In genomic region chr1:177337756-177338155, GRCm38 (mm10) we compare ENCODE assay signal across 16 mouse cellular contexts.
DNase-seq lines count a peak whose midpoint lies in the region; ATAC-seq and TF ChIP-seq lines count a peak whose summit lies in the region.
"Had no signal": no experiment of that assay in that cellular context is flagged by ENCODE, and none has a peak within 500 bp of the region (broad histone marks: within the 10 kb centered on the region; RNA-seq: fewer than 3 reads in every experiment).

No protein-coding gene starts in this region.

- H3K4me2 ChIP-seq in forebrain, embryonic 11.5 days (ENCODE audit: low read depth, low read length, severe bottlenecking), result no peak overlapping the region
- H3K4me2 ChIP-seq in forebrain, postnatal 0 days (ENCODE audit: low read depth), result no peak overlapping the region
- H3K4me2 ChIP-seq in lung, embryonic 15.5 days, result no peak overlapping the region
- H3K4me2 ChIP-seq in hindbrain, postnatal 0 days (ENCODE audit: low read depth, low read length), result no peak overlapping the region
- H3K4me2 ChIP-seq in midbrain, embryonic 16.5 days (ENCODE audit: low read length), result no peak overlapping the region

- H3K4me3 ChIP-seq in forebrain, embryonic 11.5 days (ENCODE audit: low read depth, low read length), result no peak overlapping the region
- no peak overlapping the region for H3K4me3 ChIP-seq in forebrain, postnatal 0 days (ENCODE audit: low read depth, low read length)
- H3K4me3 ChIP-seq in lung, embryonic 15.5 days, result no peak overlapping the region
- H3K4me3 ChIP-seq in hindbrain, postnatal 0 days (ENCODE audit: low read length), result no peak overlapping the region
- H3K4me3 ChIP-seq in midbrain, embryonic 16.5 days (ENCODE audit: low read depth, low read length), result no peak overlapping the region

- H3K9me3 ChIP-seq in forebrain, embryonic 11.5 days (ENCODE audit: control insufficient read depth, low read length), result no peaks in the 10 kb centered on the region
- H3K9me3 ChIP-seq in forebrain, postnatal 0 days (ENCODE audit: low read length), result no peaks in the 10 kb centered on the region
- H3K9me3 ChIP-seq in lung, embryonic 15.5 days, result no peaks in the 10 kb centered on the region
- no peaks in the 10 kb centered on the region for H3K9me3 ChIP-seq in hindbrain, postnatal 0 days (ENCODE audit: low read length)
- no peaks in the 10 kb centered on the region for H3K9me3 ChIP-seq in midbrain, embryonic 16.5 days (replicated peaks; ENCODE audit: control insufficient read depth, low read length, poor library complexity, severe bottlenecking)
- H3K9me3 ChIP-seq: heart, embryonic 12.5 days had no signal

- ATAC-seq in forebrain, embryonic 11.5 days (replicated peaks; ENCODE audit: low FRiP score), result no peak
- no peak for ATAC-seq in forebrain, postnatal 0 days
- no peak for ATAC-seq in lung, embryonic 15.5 days (ENCODE audit: borderline replicate concordance, extremely low read depth, low FRiP score, low TSS enrichment)
- ATAC-seq in hindbrain, postnatal 0 days, result no peak
- no peak for ATAC-seq in midbrain, embryonic 16.5 days
- ATAC-seq: lung, postnatal 0 days had no signal

- intact Hi-C loops in left cerebral cortex, postnatal 10 days (cut with DNase I), result no loop called here

- H3K27ac ChIP-seq in forebrain, embryonic 11.5 days (ENCODE audit: low read depth, low read length), result peak overlapping the region; percentile 93
- H3K27ac ChIP-seq in forebrain, postnatal 0 days (ENCODE audit: low read depth, low read length), result no peak overlapping the region
- H3K27ac ChIP-seq in lung, embryonic 15.5 days, result 0 out of 2 replicates have a peak overlapping the region, but pooled peaks have one; percentile 84
- H3K27ac ChIP-seq in hindbrain, postnatal 0 days, result peak overlapping the region; percentile 77; the same call in 1 of the 2 replicates
- peak overlapping the region; percentile 66; the same call in 1 of the 2 replicates for H3K27ac ChIP-seq in midbrain, embryonic 16.5 days (ENCODE audit: low read length)

- no peak for DNase-seq in forebrain, embryonic 11.5 days (ENCODE audit: low spot score)
- no peak for DNase-seq in forebrain, postnatal 0 days
- DNase-seq in lung, postnatal 25 days (ENCODE audit: low spot score), result no peak
- no peak for DNase-seq in hindbrain, postnatal 0 days (ENCODE audit: low spot score)
- DNase-seq in adrenal gland, postnatal 4 days (ENCODE audit: low spot score in 2 of 2), result no peak
- DNase-seq in left cerebral cortex, postnatal 10 days (ENCODE audit: extremely low spot score in 1 of 2, low spot score in 2 of 2), result no peak
- DNase-seq: adrenal gland, postnatal 36 days; cerebellum, adult 18-20 months; cerebellum, postnatal 36 days; kidney, adult 2 months; kidney, postnatal 14 days; thymus, postnatal 14 days had no signal

- no peak overlapping the region for H3K9ac ChIP-seq in forebrain, embryonic 11.5 days (ENCODE audit: low read length)
- no peak overlapping the region for H3K9ac ChIP-seq in forebrain, postnatal 0 days
- no peak overlapping the region for H3K9ac ChIP-seq in lung, embryonic 15.5 days
- H3K9ac ChIP-seq in hindbrain, postnatal 0 days (replicated peaks; ENCODE audit: low read length), result no peak overlapping the region
- no peak overlapping the region for H3K9ac ChIP-seq in midbrain, embryonic 16.5 days (ENCODE audit: low read depth, low read length)

- H3K36me3 ChIP-seq in forebrain, embryonic 11.5 days (ENCODE audit: control insufficient read depth, insufficient read depth, low read length), result no peaks in the 10 kb centered on the region
- H3K36me3 ChIP-seq in forebrain, postnatal 0 days (ENCODE audit: insufficient read depth), result no peaks in the 10 kb centered on the region
- no peaks in the 10 kb centered on the region for H3K36me3 ChIP-seq in lung, embryonic 15.5 days
- no peaks in the 10 kb centered on the region for H3K36me3 ChIP-seq in hindbrain, postnatal 0 days (ENCODE audit: insufficient read depth, low read length)
- H3K36me3 ChIP-seq in midbrain, embryonic 16.5 days (ENCODE audit: control insufficient read depth, insufficient read depth, low read length), result no peaks in the 10 kb centered on the region
- H3K36me3 ChIP-seq: heart, embryonic 12.5 days had no signal

- H3K27me3 ChIP-seq in forebrain, embryonic 11.5 days (ENCODE audit: control insufficient read depth, insufficient read depth, low read length), result no peaks in the 10 kb centered on the region
- no peaks in the 10 kb centered on the region for H3K27me3 ChIP-seq in forebrain, postnatal 0 days (ENCODE audit: insufficient read depth, low read length)
- no peaks in the 10 kb centered on the region for H3K27me3 ChIP-seq in lung, embryonic 15.5 days
- no peaks in the 10 kb centered on the region for H3K27me3 ChIP-seq in hindbrain, postnatal 0 days (ENCODE audit: insufficient read depth, low read length)
- H3K27me3 ChIP-seq in midbrain, embryonic 16.5 days (ENCODE audit: control insufficient read depth, insufficient read depth, low read depth, low read length), result no peaks in the 10 kb centered on the region
- H3K27me3 ChIP-seq: heart, embryonic 12.5 days had no signal

- TF ChIP-seq CTCF in forebrain, postnatal 0 days (IDR thresholded peaks at IDR 0.05; ENCODE audit: low read depth), result no peak
- TF ChIP-seq CTCF in hindbrain, postnatal 0 days (IDR thresholded peaks at IDR 0.05; ENCODE audit: low read depth), result no peak

- H3K4me1 ChIP-seq in forebrain, embryonic 11.5 days (replicated peaks; ENCODE audit: control insufficient read depth, insufficient read depth, low read length), result peaks cover 6% of the 10 kb centered on the region; the same call in 1 of the 2 replicates
- peaks cover 4% of the 10 kb centered on the region; the same call in 1 of the 2 replicates for H3K4me1 ChIP-seq in forebrain, postnatal 0 days (ENCODE audit: insufficient read depth)
- H3K4me1 ChIP-seq in lung, embryonic 15.5 days, result peaks cover 14% of the 10 kb centered on the region; the same call in 1 of the 2 replicates
- H3K4me1 ChIP-seq in hindbrain, postnatal 0 days (ENCODE audit: insufficient read depth, low read length), result no peaks in the 10 kb centered on the region
- H3K4me1 ChIP-seq in midbrain, embryonic 16.5 days (ENCODE audit: control insufficient read depth, insufficient read depth, low read length), result peaks cover 6% of the 10 kb centered on the region; the same call in 1 of the 2 replicates
